Mouse (Mus musculus): ENCODE results near the gene Zfp786. TPM values are rescaled to one million over a fixed set of nuclear protein-coding genes. Genes with fewer than 3 reads are reported as not detected.
A peak's percentile ranks its signal among the peaks of the same experiment; 100 is the strongest.
"Not testable (repeated sequence)": the region's sequence is repeated elsewhere in the genome, so short reads cannot be mapped to it uniquely, and the experiment has no call there.

Gene Zfp786
- total RNA-seq, 2 experiments from 2014 or later = 3.9 to 4.2 TPM

- intact Hi-C loops (cut with DNase I) = no loop called here
- DNase-seq (ENCODE audit: low spot score in 2 of 2) = no peak
These were observed 41.8 kb downstream of the Zfp786 start for GRCm38 (mm10) chr6:47788821-47789220.

GRCm38 (mm10) chr6:47787941-47788736 lies 42.5 kb downstream of the Zfp786 start:
- DNase-seq (ENCODE audit: low spot score in 2 of 2) = peak; percentile 82 to 91
- intact Hi-C loops (cut with DNase I) = no loop called here

- intact Hi-C loops (cut with DNase I) = no loop called here
- DNase-seq (ENCODE audit: low spot score in 2 of 2) = no peak
These were observed 45.8 kb downstream of the Zfp786 start for GRCm38 (mm10) chr6:47784707-47785412.

GRCm38 (mm10) chr6:47781091-47781968 lies 49.3 kb downstream of the Zfp786 start:
- intact Hi-C loops (cut with DNase I) = no loop called here

GRCm38 (mm10) chr6:47780576-47781013 lies 50.1 kb downstream of the Zfp786 start:
- no peak for DNase-seq (ENCODE audit: low spot score in 2 of 2)

More at GRCm38 (mm10) chr6:47781091-47781968, 49.3 kb downstream of the Zfp786 start:
- DNase-seq (ENCODE audit: low spot score in 2 of 2) = peak; percentile 53 to 71

GRCm38 (mm10) chr6:47771760-47772159 lies 58.9 kb downstream of the Zfp786 start:
- intact Hi-C loops (cut with DNase I) = not testable (repeated sequence)
- peak in 1 of 2 experiments; percentile 3 for DNase-seq (ENCODE audit: low spot score in 2 of 2)

More at GRCm38 (mm10) chr6:47780576-47781013, 50.1 kb downstream of the Zfp786 start:
- intact Hi-C loops (cut with DNase I) = no loop called here

- peak in 1 of 2 experiments; percentile 1 for DNase-seq (ENCODE audit: low spot score in 2 of 2)
- intact Hi-C loops (cut with DNase I) = not testable (repeated sequence)
These were observed 59.6 kb downstream of the Zfp786 start for GRCm38 (mm10) chr6:47771113-47771512.

GRCm38 (mm10) chr6:47769861-47770260 lies 60.8 kb downstream of the Zfp786 start:
- intact Hi-C loops (cut with DNase I) = not testable (repeated sequence)
- DNase-seq (ENCODE audit: low spot score in 2 of 2) = peak; percentile 29 to 65

Small RNAs within 50 kb of the gene (microRNA-seq; reads per million reads assigned to microRNA genes)
- gene Mir704 = 0 to 1.1 reads per million in 2 experiments

Other genes starting within 250 kb of the Zfp786 start
- gene Ezh2, start 235.5 kb downstream of the Zfp786 start, total RNA-seq (2021) = 10 to 100 TPM; 14.1 to 14.8 TPM
- gene Pdia4, start 17.4 kb downstream of the Zfp786 start, total RNA-seq (2021) = 10 to 100 TPM; 51.5 to 54.3 TPM
- gene Zfp398, start 4.8 kb upstream of the Zfp786 start, total RNA-seq (2021) = 10 to 100 TPM; 18.4 to 20.6 TPM
- gene Zfp282, start 46.3 kb upstream of the Zfp786 start, total RNA-seq (2021) = 10 to 100 TPM; 24.5 to 26.0 TPM
- gene Zfp212, start 89.6 kb upstream of the Zfp786 start, total RNA-seq (2021) = 10 to 100 TPM; 13.6 to 16.4 TPM
- gene Zfp956, start 122.5 kb upstream of the Zfp786 start, total RNA-seq (2021) = 10 to 100 TPM; 19.8 to 21.9 TPM
- gene Zfp777, start 218.0 kb upstream of the Zfp786 start, total RNA-seq (2021) = 10 to 100 TPM; 30.8 to 41.9 TPM